9 mouse cellular contexts compared by ENCODE assay signal in genomic region chr8:90244458-90245145, GRCm38 (mm10).
DNase-seq lines count a peak whose midpoint lies in the region; ATAC-seq and TF ChIP-seq lines count a peak whose summit lies in the region.
"Had no signal": no experiment of that assay in that cellular context is flagged by ENCODE, and none has a peak within 500 bp of the region (broad histone marks: within the 10 kb centered on the region; RNA-seq: fewer than 3 reads in every experiment).

No protein-coding gene starts in this region.

- WGBS in heart, embryonic 12.5 days = 79% methylated on average over 10 of the region's 10 CpGs
- WGBS in embryonic facial prominence, embryonic 10.5 days = 45% methylated on average over 10 of the region's 10 CpGs
- 50% methylated on average over 10 of the region's 10 CpGs for WGBS in kidney, adult 2 months
- WGBS in midbrain, embryonic 16.5 days = 10% methylated on average over 10 of the region's 10 CpGs

- H3K4me1 ChIP-seq in heart, embryonic 12.5 days (replicated peaks) = no peaks in the 10 kb centered on the region
- H3K4me1 ChIP-seq in embryonic facial prominence, embryonic 10.5 days = peaks cover 20% of the 10 kb centered on the region
- H3K4me1 ChIP-seq in kidney, adult 2 months (ENCODE audit: control insufficient read depth, insufficient read depth, low read length) = no peaks in the 10 kb centered on the region; the same call in 1 of the 2 replicates
- peaks cover 16% of the 10 kb centered on the region for H3K4me1 ChIP-seq in midbrain, embryonic 16.5 days (ENCODE audit: control insufficient read depth, insufficient read depth, low read length)

- peak; percentile 4 to 21 for DNase-seq in heart, adult 9 months (ENCODE audit: low spot score in 2 of 2)
- DNase-seq in embryonic facial prominence, embryonic 10.5 days (ENCODE audit: low spot score) = peak; percentile 55
- peak; percentile 58 for DNase-seq in kidney, adult 2 months
- no peak for DNase-seq in c-Kit-positive CD71-positive TER-119-positive erythroid progenitor cells, embryonic 14.5 days (ENCODE audit: low spot score)
- DNase-seq in left cerebral cortex, adult 18-20 months (ENCODE audit: low spot score in 2 of 2) = no peak
- DNase-seq in spleen, postnatal 14 days (ENCODE audit: low spot score in 2 of 2) = no peak

- TF ChIP-seq CTCF in kidney, adult 2 months (conservative IDR thresholded peaks at IDR 0.05; ENCODE audit: insufficient read depth, insufficient read length, low read depth, low read length) = no peak; the same call in 1 of the 2 replicates

- no peak overlapping the region for H3K9ac ChIP-seq in heart, embryonic 12.5 days
- H3K9ac ChIP-seq in midbrain, embryonic 16.5 days (ENCODE audit: low read depth, low read length) = no peak overlapping the region

- no peak overlapping the region for H3K27ac ChIP-seq in heart, embryonic 12.5 days (ENCODE audit: poor library complexity, severe bottlenecking)
- H3K27ac ChIP-seq in embryonic facial prominence, embryonic 10.5 days (replicated peaks) = no peak overlapping the region
- no peak overlapping the region for H3K27ac ChIP-seq in kidney, adult 2 months (ENCODE audit: insufficient read depth, low read depth, low read length)
- H3K27ac ChIP-seq in midbrain, embryonic 16.5 days (ENCODE audit: low read length) = peak overlapping the region; percentile 46; the same call in 1 of the 2 replicates

- H3K4me3 ChIP-seq in heart, embryonic 12.5 days = no peak overlapping the region
- no peak overlapping the region for H3K4me3 ChIP-seq in embryonic facial prominence, embryonic 10.5 days
- H3K4me3 ChIP-seq in kidney, adult 2 months (ENCODE audit: insufficient read depth, low read depth, low read length) = no peak overlapping the region
- no peak overlapping the region for H3K4me3 ChIP-seq in midbrain, embryonic 16.5 days (ENCODE audit: low read depth, low read length)
- H3K4me3 ChIP-seq: myocyte had no signal

- no peaks in the 10 kb centered on the region for H3K27me3 ChIP-seq in heart, embryonic 12.5 days (replicated peaks)
- H3K27me3 ChIP-seq in embryonic facial prominence, embryonic 10.5 days (replicated peaks; ENCODE audit: low read depth, poor library complexity, severe bottlenecking) = peaks cover 7% of the 10 kb centered on the region; the same call in 1 of the 2 replicates
- H3K27me3 ChIP-seq in kidney, adult 2 months (replicated peaks; ENCODE audit: control insufficient read depth, insufficient read depth, low read length) = no peaks in the 10 kb centered on the region
- no peaks in the 10 kb centered on the region for H3K27me3 ChIP-seq in midbrain, embryonic 16.5 days (ENCODE audit: control insufficient read depth, insufficient read depth, low read depth, low read length)

- H3K4me2 ChIP-seq in heart, embryonic 12.5 days = no peak overlapping the region
- H3K4me2 ChIP-seq in midbrain, embryonic 16.5 days (ENCODE audit: low read length) = no peak overlapping the region

- no peak for TF ChIP-seq POLR2A in kidney, adult 2 months (IDR thresholded peaks at IDR 0.05; ENCODE audit: low read depth, low read length)

- ATAC-seq in heart, embryonic 12.5 days (ENCODE audit: insufficient number of reproducible peaks, low FRiP score) = no peak
- ATAC-seq in midbrain, embryonic 16.5 days = peak; percentile 79

- H3K9me3 ChIP-seq in heart, embryonic 12.5 days (replicated peaks) = no peaks in the 10 kb centered on the region
- no peaks in the 10 kb centered on the region for H3K9me3 ChIP-seq in embryonic facial prominence, embryonic 10.5 days
- no peaks in the 10 kb centered on the region for H3K9me3 ChIP-seq in midbrain, embryonic 16.5 days (replicated peaks; ENCODE audit: control insufficient read depth, low read length, poor library complexity, severe bottlenecking)

- peaks cover 19% of the 10 kb centered on the region for H3K36me3 ChIP-seq in heart, embryonic 12.5 days
- peaks cover 16% of the 10 kb centered on the region for H3K36me3 ChIP-seq in embryonic facial prominence, embryonic 10.5 days (replicated peaks)
- no peaks in the 10 kb centered on the region for H3K36me3 ChIP-seq in kidney, adult 2 months (ENCODE audit: control insufficient read depth, insufficient read depth, low read length)
- H3K36me3 ChIP-seq in midbrain, embryonic 16.5 days (ENCODE audit: control insufficient read depth, insufficient read depth, low read length) = peaks cover 6% of the 10 kb centered on the region

Comparison
In these comparisons a context has a peak if more than half of its experiments do, and no peak if none do; other contexts are left out.
1. DNase-seq: peak in heart, adult 9 months (2 of 2), embryonic facial prominence, embryonic 10.5 days (single experiment) and kidney, adult 2 months (single experiment); none in c-Kit-positive CD71-positive TER-119-positive erythroid progenitor cells, embryonic 14.5 days (single experiment), left cerebral cortex, adult 18-20 months (0 of 2) and spleen, postnatal 14 days (0 of 2).